Comparison of ENCODE assay signal across 9 mouse cellular contexts in the genomic region with DNA sequence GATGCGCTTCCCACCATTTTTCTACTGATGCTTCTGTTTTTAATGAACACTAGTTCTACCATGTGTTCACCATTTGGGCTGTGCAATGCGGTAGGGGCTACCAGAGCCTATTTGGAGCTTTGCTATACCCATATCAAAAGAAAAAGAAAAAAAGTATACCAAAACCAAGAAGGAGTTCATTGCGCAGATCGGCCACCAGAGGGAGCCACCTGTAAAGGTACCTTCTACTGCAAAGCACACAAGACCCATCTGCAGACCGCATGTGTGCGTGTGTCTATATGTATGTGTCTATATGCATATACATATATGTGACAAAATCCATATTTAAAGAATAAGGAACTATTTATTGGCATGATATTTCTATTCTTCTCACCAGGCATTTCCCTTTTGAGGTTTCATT.
DNase-seq lines count a peak whose midpoint lies in the region; ATAC-seq lines count a peak whose summit lies in the region.
"Had no signal": no experiment of that assay in that cellular context is flagged by ENCODE, and none has a peak within 500 bp of the region (broad histone marks: within the 10 kb centered on the region; RNA-seq: fewer than 3 reads in every experiment).

No protein-coding gene starts in this region.

- peak; percentile 71 for DNase-seq in hindbrain, embryonic 11.5 days (ENCODE audit: low spot score)
- DNase-seq in adrenal gland, postnatal 36 days: peak; percentile 57 to 68
- peak; percentile 79 for DNase-seq in embryonic facial prominence, embryonic 14.5 days (ENCODE audit: low spot score)
- peak; percentile 74 for DNase-seq in hindbrain, embryonic 14.5 days (ENCODE audit: low spot score)
- peak; percentile 44 to 52 for DNase-seq in left cerebral cortex, postnatal 36 days (ENCODE audit: low spot score in 2 of 2)
- DNase-seq in neural tube, embryonic 10.5 days (ENCODE audit: extremely low spot score, low spot score): peak; percentile 54
- peak; percentile 80 for DNase-seq in testis, postnatal 10 days (ENCODE audit: low spot score)

- H3K27me3 ChIP-seq in hindbrain, embryonic 11.5 days (ENCODE audit: control insufficient read depth, insufficient read depth, low read length): no peaks in the 10 kb centered on the region
- H3K27me3 ChIP-seq in hindbrain, embryonic 12.5 days: no peaks in the 10 kb centered on the region; the same call in 1 of the 2 replicates
- H3K27me3 ChIP-seq in embryonic facial prominence, embryonic 14.5 days (replicated peaks; ENCODE audit: control insufficient read depth, insufficient read depth, low read length): no peaks in the 10 kb centered on the region; the same call in 1 of the 2 replicates
- H3K27me3 ChIP-seq in hindbrain, embryonic 14.5 days (ENCODE audit: control insufficient read depth, insufficient read depth, low read length): no peaks in the 10 kb centered on the region

- ATAC-seq in hindbrain, embryonic 11.5 days (ENCODE audit: low FRiP score): no peak
- no peak for ATAC-seq in hindbrain, embryonic 12.5 days (ENCODE audit: low FRiP score)
- 0 out of 2 replicates have a peak, but pooled peaks have one; percentile 47 for ATAC-seq in embryonic facial prominence, embryonic 14.5 days (ENCODE audit: low read depth)
- ATAC-seq in hindbrain, embryonic 14.5 days (ENCODE audit: low FRiP score): no peak

- H3K4me2 ChIP-seq in hindbrain, embryonic 11.5 days (replicated peaks; ENCODE audit: low read depth, low read length): no peak overlapping the region
- H3K4me2 ChIP-seq in hindbrain, embryonic 12.5 days (replicated peaks): no peak overlapping the region
- no peak overlapping the region for H3K4me2 ChIP-seq in embryonic facial prominence, embryonic 14.5 days (ENCODE audit: low read depth, low read length)
- H3K4me2 ChIP-seq in hindbrain, embryonic 14.5 days (replicated peaks): no peak overlapping the region

- intact Hi-C loops in left cerebral cortex, postnatal 36 days (cut with DNase I): loop anchor here (1.0 kb wide), 1 partner anchor 83 kb away; no protein-coding TSS in a partner anchor

- H3K9ac ChIP-seq in hindbrain, embryonic 11.5 days (ENCODE audit: low read depth, low read length): no peak overlapping the region
- H3K9ac ChIP-seq in hindbrain, embryonic 12.5 days: no peak overlapping the region
- H3K9ac ChIP-seq in embryonic facial prominence, embryonic 14.5 days (ENCODE audit: low read depth, low read length): no peak overlapping the region
- no peak overlapping the region for H3K9ac ChIP-seq in hindbrain, embryonic 14.5 days

- H3K9me3 ChIP-seq in hindbrain, embryonic 11.5 days (ENCODE audit: control insufficient read depth, low read length): no peaks in the 10 kb centered on the region
- H3K9me3 ChIP-seq in hindbrain, embryonic 12.5 days (replicated peaks): no peaks in the 10 kb centered on the region
- no peaks in the 10 kb centered on the region for H3K9me3 ChIP-seq in embryonic facial prominence, embryonic 14.5 days (ENCODE audit: control insufficient read depth, low read length)
- H3K9me3 ChIP-seq in hindbrain, embryonic 14.5 days (ENCODE audit: control insufficient read depth, low read length): no peaks in the 10 kb centered on the region
- H3K9me3 ChIP-seq: megakaryocyte, embryonic 14.5 days had no signal

- no peaks in the 10 kb centered on the region for H3K4me1 ChIP-seq in hindbrain, embryonic 11.5 days (replicated peaks; ENCODE audit: control insufficient read depth, insufficient read depth, low read length)
- no peaks in the 10 kb centered on the region for H3K4me1 ChIP-seq in hindbrain, embryonic 12.5 days
- no peaks in the 10 kb centered on the region for H3K4me1 ChIP-seq in embryonic facial prominence, embryonic 14.5 days (ENCODE audit: control insufficient read depth, insufficient read depth, low read length)
- no peaks in the 10 kb centered on the region for H3K4me1 ChIP-seq in hindbrain, embryonic 14.5 days (replicated peaks; ENCODE audit: control insufficient read depth, insufficient read depth, low read length)

- no peak overlapping the region for H3K27ac ChIP-seq in hindbrain, embryonic 11.5 days (ENCODE audit: low read depth, low read length)
- no peak overlapping the region for H3K27ac ChIP-seq in hindbrain, embryonic 12.5 days
- no peak overlapping the region for H3K27ac ChIP-seq in embryonic facial prominence, embryonic 14.5 days (replicated peaks; ENCODE audit: low read depth, low read length)
- no peak overlapping the region for H3K27ac ChIP-seq in hindbrain, embryonic 14.5 days

- no peaks in the 10 kb centered on the region for H3K36me3 ChIP-seq in hindbrain, embryonic 11.5 days (ENCODE audit: control insufficient read depth, insufficient read depth, low read length)
- no peaks in the 10 kb centered on the region for H3K36me3 ChIP-seq in hindbrain, embryonic 12.5 days
- no peaks in the 10 kb centered on the region for H3K36me3 ChIP-seq in embryonic facial prominence, embryonic 14.5 days (ENCODE audit: control insufficient read depth, insufficient read depth, low read length)
- no peaks in the 10 kb centered on the region for H3K36me3 ChIP-seq in hindbrain, embryonic 14.5 days (replicated peaks; ENCODE audit: control insufficient read depth, insufficient read depth)

- 25% methylated on average over 6 of the region's 6 CpGs for WGBS in hindbrain, embryonic 11.5 days
- WGBS in hindbrain, embryonic 12.5 days: 18% methylated on average over 6 of the region's 6 CpGs
- WGBS in embryonic facial prominence, embryonic 14.5 days: 20% methylated on average over 6 of the region's 6 CpGs
- WGBS in hindbrain, embryonic 14.5 days: 18% methylated on average over 6 of the region's 6 CpGs

- H3K4me3 ChIP-seq in hindbrain, embryonic 11.5 days (ENCODE audit: low read depth, low read length): no peak overlapping the region
- no peak overlapping the region for H3K4me3 ChIP-seq in hindbrain, embryonic 12.5 days
- no peak overlapping the region for H3K4me3 ChIP-seq in embryonic facial prominence, embryonic 14.5 days (ENCODE audit: low read depth, low read length)
- no peak overlapping the region for H3K4me3 ChIP-seq in hindbrain, embryonic 14.5 days (replicated peaks; ENCODE audit: low read length)
- H3K4me3 ChIP-seq: megakaryocyte, embryonic 14.5 days had no signal
